Mouse (Mus musculus) duodenum, adult 2 months (tissue): ENCODE measurements around the gene Rab35. TPM values are rescaled to one million over a fixed set of nuclear protein-coding genes. Genes with fewer than 3 reads are reported as not detected.

Experiments
- polyA plus RNA-seq: library from polyadenylated mRNA; depleted of rRNA; stranded (reverse); fragments of >200 nt; gene quantifications from 2 replicates; pipeline ENCODE4 v1.2.3, GENCODE M21; 2012; ENCODE audit warnings: low replicate concordance; rRNA removed

Gene Rab35
- polyA plus RNA-seq, result 59.3 and 61.3 TPM in 2 replicates

GRCm38 (mm10) chr5:115631505-115632357 lies at the start of gene Rab35:
TSS of gene Rab35 (plus strand) at chr5:115631908.

Other genes starting within 250 kb of the Rab35 start
- gene Msi1, start 202.3 kb upstream of the Rab35 start, polyA plus RNA-seq, result 10.6 and 14.7 TPM in 2 replicates
- gene Pla2g1b, start 165.6 kb upstream of the Rab35 start, polyA plus RNA-seq, result 7.9 and 176 TPM in 2 replicates
- gene Sirt4, start 147.2 kb upstream of the Rab35 start, polyA plus RNA-seq, result 15.8 and 17.5 TPM in 2 replicates
- gene Pxn, start 125.2 kb upstream of the Rab35 start, polyA plus RNA-seq, result 122 and 147 TPM in 2 replicates
- 1,282 and 1,897 TPM in 2 replicates for gene Rplp0, start 72.4 kb upstream of the Rab35 start, polyA plus RNA-seq
- 18.8 and 34.4 TPM in 2 replicates for gene Gcn1l1, start 66.7 kb upstream of the Rab35 start, polyA plus RNA-seq
- gene Bicdl1, start 99.7 kb downstream of the Rab35 start, polyA plus RNA-seq, result 10.0 and 12.0 TPM in 2 replicates
- 2.1 and 3.3 TPM in 2 replicates for gene Cit, start 213.4 kb downstream of the Rab35 start, polyA plus RNA-seq